Mouse (Mus musculus) C2C12 (cell line): ENCODE data around the gene Map6.

Experiments
- CEBPB ChIP-seq: IDR thresholded peaks from one replicate; pipeline ENCODE4 v1.6.1; 2011; ENCODE audit warnings: low read depth, mild to moderate bottlenecking, control low read depth, moderate library complexity
- CTCF ChIP-seq: IDR thresholded peaks from one replicate; pipeline ENCODE4 v1.5.1; 2011; ENCODE audit not compliant: control insufficient read depth, insufficient read depth, insufficient read length
- MAX ChIP-seq: IDR thresholded peaks from one replicate; pipeline ENCODE4 v1.6.1; 2011; ENCODE audit warnings: mild to moderate bottlenecking, control low read depth
- MYOG ChIP-seq: IDR thresholded peaks from one replicate; pipeline ENCODE4 v1.6.1; 2011; ENCODE audit not compliant: control insufficient read depth, insufficient read length; ENCODE audit errors: extremely low read depth

- TF ChIP-seq CEBPB (no peak), MYOG (no peak), CTCF (no peak), MAX (no peak)
Measured at GRCm38 (mm10) chr7:99357201-99357600, 90.0 kb downstream of the Map6 start.
